Comparison of ENCODE assay signal across 8 mouse cellular contexts in the genomic region with DNA sequence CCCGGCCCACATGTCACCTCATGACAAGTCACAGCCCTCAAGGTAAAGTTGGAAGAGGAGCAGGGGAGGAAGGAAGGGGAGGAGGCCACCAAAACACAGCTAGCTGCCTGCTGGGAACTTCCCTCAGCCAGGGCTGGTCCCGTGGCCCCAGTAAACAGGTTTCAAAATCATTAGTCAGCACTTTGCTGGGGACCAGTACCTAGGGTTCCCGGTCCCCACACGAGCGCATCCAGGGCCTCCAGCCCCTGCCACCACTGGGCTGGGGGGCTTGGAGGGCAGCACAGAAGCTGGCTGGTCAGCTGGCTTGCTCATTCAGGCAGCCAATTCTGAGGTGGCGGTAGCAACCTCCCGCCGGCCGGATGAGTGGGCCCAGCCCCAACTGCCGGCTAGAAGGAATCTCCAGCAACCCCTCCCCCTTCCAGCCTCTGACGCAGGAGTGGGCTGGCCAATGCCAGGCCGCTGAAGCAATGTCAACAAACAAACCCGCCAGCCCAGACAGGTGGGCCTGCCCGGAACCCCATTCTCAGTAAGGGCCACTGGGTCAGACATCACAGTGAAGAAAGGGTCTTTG. TPM values are rescaled to one million over a fixed set of nuclear protein-coding genes. Genes with fewer than 3 reads are reported as not detected.
DNase-seq lines count a peak whose midpoint lies in the region; ATAC-seq and TF ChIP-seq lines count a peak whose summit lies in the region.

No protein-coding gene starts in this region.

- WGBS in hindbrain, postnatal 0 days, result 4% methylated on average over 14 of the region's 14 CpGs

- H3K4me3 ChIP-seq in gastrocnemius, adult 2 months, result peak overlapping the region; percentile 96
- H3K4me3 ChIP-seq in hindbrain, postnatal 0 days (ENCODE audit: low read length), result peak overlapping the region; percentile 67

- H3K27ac ChIP-seq in gastrocnemius, adult 2 months, result peak overlapping the region; percentile 97
- peak overlapping the region; percentile 83 for H3K27ac ChIP-seq in hindbrain, postnatal 0 days

- ATAC-seq in activated CD4-positive, CD25-positive, alpha-beta regulatory T cell, adult 4 months, result peak; percentile 60
- peak; percentile 60 for ATAC-seq in common myeloid progenitor, adult 5-6 weeks (replicated peaks; ENCODE audit: low read depth, poor library complexity, severe bottlenecking)
- ATAC-seq in hindbrain, postnatal 0 days, result peak; percentile 67
- peak; percentile 70 for ATAC-seq in megakaryocyte, adult 5-6 weeks (ENCODE audit: poor library complexity, severe bottlenecking)

- no peaks in the 10 kb centered on the region for H3K27me3 ChIP-seq in hindbrain, postnatal 0 days (ENCODE audit: insufficient read depth, low read length)

- H3K4me2 ChIP-seq in hindbrain, postnatal 0 days (ENCODE audit: low read depth, low read length), result peak overlapping the region; percentile 95

- intact Hi-C loops in gastrocnemius, adult 2 months (cut with DNase I), result loop anchor here (5.0 kb wide), 1 partner anchor 36 kb away; a partner anchor contains a TSS

- no peak for TF ChIP-seq CTCF in gastrocnemius, adult 2 months (IDR thresholded peaks at IDR 0.05)
- TF ChIP-seq CTCF in hindbrain, postnatal 0 days (IDR thresholded peaks at IDR 0.05; ENCODE audit: low read depth), result no peak

- peak overlapping the region; percentile 87 for H3K9ac ChIP-seq in hindbrain, postnatal 0 days (replicated peaks; ENCODE audit: low read length)

- no peaks in the 10 kb centered on the region for H3K36me3 ChIP-seq in hindbrain, postnatal 0 days (ENCODE audit: insufficient read depth, low read length)

- peaks cover 23% of the 10 kb centered on the region for H3K4me1 ChIP-seq in hindbrain, postnatal 0 days (ENCODE audit: insufficient read depth, low read length)

- no peaks in the 10 kb centered on the region for H3K9me3 ChIP-seq in hindbrain, postnatal 0 days (ENCODE audit: low read length)

- DNase-seq in gastrocnemius, adult 2 months, result peak; percentile 94
- DNase-seq in hindbrain, postnatal 0 days (ENCODE audit: low spot score), result peak; percentile 89
- peak; percentile 61 to 78 for DNase-seq in left cerebral cortex, adult 8-10 months (ENCODE audit: low spot score in 2 of 2)
- peak; percentile 87 for DNase-seq in right cerebral cortex, adult 18-20 months
- peak; percentile 77 for DNase-seq in urinary bladder, adult 2 months (ENCODE audit: low spot score)

RNA-seq across cellular contexts. Expression of a gene that starts 1.8 kb away (rescaled TPM):
- 10 to 100 TPM; 10.8 to 10.9 TPM for polyA plus RNA-seq in activated CD4-positive, CD25-positive, alpha-beta regulatory T cell, adult 4 months (2017; shearing (Covaris generic))
- 10.0 and 11.7 TPM in 2 replicates for total RNA-seq in common myeloid progenitor, adult 5-6 weeks (2017)
- 10 to 100 TPM; 49.1 to 70.6 TPM for total RNA-seq in gastrocnemius, adult 2 months (2021)
- total RNA-seq in hindbrain, postnatal 0 days (2014; rRNA removed), result 53.9 and 60.8 TPM in 2 replicates
- 13.9 and 16.3 TPM in 2 replicates for polyA plus RNA-seq in hindbrain, postnatal 0 days (2015; fragmentation: Nextera tagmentation; extraction: Ambion mirVana)
- total RNA-seq in left cerebral cortex, adult 8-10 months (2022), result 10 to 100 TPM; 59.2 to 67.2 (median 66.3) TPM
- total RNA-seq in megakaryocyte, adult 5-6 weeks (2015), result 19.3 and 24.1 TPM in 2 replicates
- 7.6 and 10.0 TPM in 2 replicates for total RNA-seq in megakaryocyte, adult 5-6 weeks (2017)
- polyA plus RNA-seq in urinary bladder, adult 2 months (2012; rRNA removed), result 26.4 and 41.9 TPM in 2 replicates

RNA-seq across cellular contexts. Expression of a gene that starts 27.7 kb away (rescaled TPM):
- 10 to 100 TPM; 22.0 to 33.8 TPM for polyA plus RNA-seq in activated CD4-positive, CD25-positive, alpha-beta regulatory T cell, adult 4 months (2017; shearing (Covaris generic))
- total RNA-seq in common myeloid progenitor, adult 5-6 weeks (2017), result 63.6 and 65.7 TPM in 2 replicates
- total RNA-seq in gastrocnemius, adult 2 months (2021), result 10 to 100 TPM in 1 of 2 experiments, 1 to 10 TPM in 1; 8.7 to 13.8 TPM
- 14.1 and 15.0 TPM in 2 replicates for total RNA-seq in hindbrain, postnatal 0 days (2014; rRNA removed)
- polyA plus RNA-seq in hindbrain, postnatal 0 days (2015; fragmentation: Nextera tagmentation; extraction: Ambion mirVana), result 20.2 and 21.8 TPM in 2 replicates
- total RNA-seq in left cerebral cortex, adult 8-10 months (2022), result 10 to 100 TPM; 18.6 to 25.2 (median 19.7) TPM
- total RNA-seq in megakaryocyte, adult 5-6 weeks (2015), result 7.0 and 8.2 TPM in 2 replicates
- 20.4 and 21.6 TPM in 2 replicates for total RNA-seq in megakaryocyte, adult 5-6 weeks (2017)
- polyA plus RNA-seq in urinary bladder, adult 2 months (2012; rRNA removed), result 23.2 and 25.6 TPM in 2 replicates

RNA-seq across cellular contexts. Expression of a gene that starts 31.4 kb away (rescaled TPM):
- 10 to 100 TPM; 54.5 to 54.9 TPM for polyA plus RNA-seq in activated CD4-positive, CD25-positive, alpha-beta regulatory T cell, adult 4 months (2017; shearing (Covaris generic))
- total RNA-seq in common myeloid progenitor, adult 5-6 weeks (2017), result 64.8 and 71.4 TPM in 2 replicates
- total RNA-seq in gastrocnemius, adult 2 months (2021), result 10 to 100 TPM; 14.1 to 19.4 TPM
- total RNA-seq in hindbrain, postnatal 0 days (2014; rRNA removed), result 10.0 and 10.5 TPM in 2 replicates
- polyA plus RNA-seq in hindbrain, postnatal 0 days (2015; fragmentation: Nextera tagmentation; extraction: Ambion mirVana), result 12.0 and 16.4 TPM in 2 replicates
- 10 to 100 TPM; 12.1 to 15.6 (median 13.6) TPM for total RNA-seq in left cerebral cortex, adult 8-10 months (2022)
- 26.9 and 29.5 TPM in 2 replicates for total RNA-seq in megakaryocyte, adult 5-6 weeks (2015)
- 20.3 and 33.5 TPM in 2 replicates for total RNA-seq in megakaryocyte, adult 5-6 weeks (2017)
- polyA plus RNA-seq in urinary bladder, adult 2 months (2012; rRNA removed), result 30.7 and 33.3 TPM in 2 replicates

RNA-seq across cellular contexts. Expression of a gene that starts 31.6 kb away (rescaled TPM):
- 10 to 100 TPM in 1 of 2 experiments, 1 to 10 TPM in 1; 7.4 to 10.6 TPM for polyA plus RNA-seq in activated CD4-positive, CD25-positive, alpha-beta regulatory T cell, adult 4 months (2017; shearing (Covaris generic))
- total RNA-seq in common myeloid progenitor, adult 5-6 weeks (2017), result 29.1 and 40.4 TPM in 2 replicates
- 1 to 10 TPM in 1 of 2 experiments, under 1 TPM in 1; 0.92 to 1.1 TPM for total RNA-seq in gastrocnemius, adult 2 months (2021)
- total RNA-seq in hindbrain, postnatal 0 days (2014; rRNA removed), result 5.5 and 5.6 TPM in 2 replicates
- 5.1 and 7.0 TPM in 2 replicates for polyA plus RNA-seq in hindbrain, postnatal 0 days (2015; fragmentation: Nextera tagmentation; extraction: Ambion mirVana)
- total RNA-seq in left cerebral cortex, adult 8-10 months (2022), result 1 to 10 TPM; 1.3 to 1.9 (median 1.6) TPM
- total RNA-seq in megakaryocyte, adult 5-6 weeks (2015), result 22.7 and 24.7 TPM in 2 replicates
- 22.1 and 24.0 TPM in 2 replicates for total RNA-seq in megakaryocyte, adult 5-6 weeks (2017)
- polyA plus RNA-seq in urinary bladder, adult 2 months (2012; rRNA removed), result 7.8 and 10.9 TPM in 2 replicates

RNA-seq across cellular contexts. Expression of a gene that starts 37.6 kb away (rescaled TPM):
- polyA plus RNA-seq in activated CD4-positive, CD25-positive, alpha-beta regulatory T cell, adult 4 months (2017; shearing (Covaris generic)), result 10 to 100 TPM; 51.5 to 75.1 TPM
- 63.6 and 66.7 TPM in 2 replicates for total RNA-seq in common myeloid progenitor, adult 5-6 weeks (2017)
- total RNA-seq in gastrocnemius, adult 2 months (2021), result 10 to 100 TPM; 20.2 to 22.9 TPM
- 63.3 and 66.6 TPM in 2 replicates for total RNA-seq in hindbrain, postnatal 0 days (2014; rRNA removed)
- polyA plus RNA-seq in hindbrain, postnatal 0 days (2015; fragmentation: Nextera tagmentation; extraction: Ambion mirVana), result 28.8 and 35.0 TPM in 2 replicates
- total RNA-seq in left cerebral cortex, adult 8-10 months (2022), result 100 to 1,000 TPM; 103 to 121 (median 118) TPM
- total RNA-seq in megakaryocyte, adult 5-6 weeks (2015), result 80.0 and 87.2 TPM in 2 replicates
- total RNA-seq in megakaryocyte, adult 5-6 weeks (2017), result 30.1 and 47.3 TPM in 2 replicates
- polyA plus RNA-seq in urinary bladder, adult 2 months (2012; rRNA removed), result 13.7 and 22.6 TPM in 2 replicates

Comparison
In these comparisons a context has a peak if more than half of its experiments do, and no peak if none do; other contexts are left out.
1. Peak in every context shown above with its lines: DNase-seq, ATAC-seq, H3K4me3 ChIP-seq and H3K27ac ChIP-seq.